Mouse (Mus musculus): ENCODE results near the gene Gng7. TPM values are rescaled to one million over a fixed set of nuclear protein-coding genes. Genes with fewer than 3 reads are reported as not detected.
A peak's percentile ranks its signal among the peaks of the same experiment; 100 is the strongest.

Gng7 gene
- polyA plus RNA-seq, 1 experiment from 2014 or later: 14.0 TPM

DNA sequence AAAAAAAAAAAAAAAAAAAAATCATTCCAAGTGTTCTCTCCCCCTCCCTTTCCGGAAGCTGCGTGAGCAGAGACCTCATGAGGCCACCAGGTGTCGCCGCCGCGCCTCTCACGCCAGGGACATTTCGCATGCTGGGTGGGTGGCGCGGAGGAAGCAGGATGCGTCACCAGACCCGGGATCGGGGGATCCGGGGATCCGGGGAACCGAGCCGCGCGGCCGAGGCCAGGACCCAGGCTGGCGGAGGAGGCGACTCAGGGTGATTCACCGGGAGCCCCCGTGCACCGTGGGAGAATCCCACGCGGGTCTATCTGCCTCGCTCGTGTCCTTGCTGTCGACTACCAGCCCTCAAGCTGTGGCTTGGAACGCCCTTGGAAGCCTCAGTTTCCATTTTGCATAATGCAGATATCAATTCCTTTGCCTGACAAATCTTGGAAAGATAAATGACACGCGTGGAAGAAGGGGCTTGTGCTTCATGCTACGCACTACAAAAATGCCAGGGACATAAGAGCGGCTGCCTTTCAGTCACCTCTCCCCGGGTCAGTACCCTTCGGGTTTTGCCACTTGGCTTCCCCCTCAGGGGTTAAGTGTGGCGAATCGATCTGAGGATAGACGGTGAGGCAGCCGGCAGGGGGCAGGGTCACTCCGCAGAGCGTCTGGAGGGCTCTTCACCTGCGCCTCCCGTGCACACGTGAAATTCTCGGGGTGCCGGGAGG is 86.0 kb downstream of the Gng7 start:
- WGBS: under 1% methylated on average over 48 of the region's 48 CpGs
- Histone ChIP-seq H3K9me3 (no peaks in the 10 kb centered on the region), H3K4me2 (replicated peaks) (peak overlapping the region; percentile 88), H3K27ac (no peak overlapping the region), H3K36me3 (no peaks in the 10 kb centered on the region), H3K4me3 (peak overlapping the region; percentile 43), H3K4me1 (peaks cover 43% of the 10 kb centered on the region), H3K9ac (peak overlapping the region; percentile 62), H3K27me3 (replicated peaks) (peaks cover 35% of the 10 kb centered on the region)
- ATAC-seq (ENCODE audit: low FRiP score, low read depth): peak; percentile 18

- Histone ChIP-seq H3K9me3 (no peaks in the 10 kb centered on the region), H3K27me3 (replicated peaks) (peaks cover 2% of the 10 kb centered on the region), H3K4me1 (peaks cover 19% of the 10 kb centered on the region), H3K36me3 (no peaks in the 10 kb centered on the region), H3K4me3 (no peak overlapping the region), H3K4me2 (replicated peaks) (no peak overlapping the region), H3K27ac (no peak overlapping the region), H3K9ac (no peak overlapping the region)
- WGBS: 47% methylated on average over 3 of the region's 3 CpGs
- ATAC-seq (ENCODE audit: low FRiP score, low read depth): no peak
Observed at GRCm38 (mm10) chr10:80925472-80925871, 89.3 kb downstream of the Gng7 start.

DNA sequence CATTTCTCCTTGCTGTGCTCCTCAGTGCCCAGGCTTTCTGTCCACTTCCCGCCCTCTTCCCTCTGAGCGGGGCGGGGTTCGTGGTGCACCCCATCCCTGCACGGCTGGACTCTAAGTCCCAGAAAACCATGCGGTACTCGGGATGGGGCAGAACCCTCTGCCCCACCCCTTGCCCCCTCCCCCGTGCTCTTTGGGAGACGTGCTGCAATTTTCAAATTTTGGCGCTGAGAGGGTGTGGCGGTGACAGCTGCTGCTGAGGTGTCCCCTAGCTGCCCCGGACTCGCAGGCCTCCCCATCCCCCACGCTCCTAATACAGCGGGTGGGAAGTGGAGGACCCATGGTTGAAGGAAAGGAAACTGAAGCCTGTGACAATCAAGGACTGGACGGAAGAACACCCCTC is 92.8 kb downstream of the Gng7 start:
- Histone ChIP-seq H3K4me1 (peaks cover 17% of the 10 kb centered on the region), H3K9me3 (no peaks in the 10 kb centered on the region), H3K36me3 (no peaks in the 10 kb centered on the region), H3K4me3 (peak overlapping the region; percentile 19; the same call in 1 of the 2 replicates), H3K9ac (peak overlapping the region; percentile 41), H3K27ac (no peak overlapping the region), H3K27me3 (replicated peaks) (no peaks in the 10 kb centered on the region; the same call in 1 of the 2 replicates), H3K4me2 (replicated peaks) (peak overlapping the region; percentile 53)
- ATAC-seq (ENCODE audit: low FRiP score, low read depth): no peak
- 5% methylated on average over 16 of the region's 16 CpGs for WGBS

- no peaks in the 10 kb centered on the region for H3K27me3 ChIP-seq (replicated peaks)
- peak within 1 kb of the TSS; percentile 87 for H3K4me3 ChIP-seq
- H3K36me3 ChIP-seq: peaks cover 22% of the 10 kb centered on the region
- whole genome bisulfite sequencing: under 1% methylated on average over 61 of the region's 61 CpGs
- no peaks in the 10 kb centered on the region for H3K9me3 ChIP-seq
- ATAC-seq (ENCODE audit: low FRiP score, low read depth): peak; percentile 61
- peaks cover 24% of the 10 kb centered on the region for H3K4me1 ChIP-seq
- peak within 1 kb of the TSS; percentile 37; the same call in 1 of the 2 replicates for H3K27ac ChIP-seq
- H3K9ac ChIP-seq: peak within 1 kb of the TSS; percentile 76
- peak within 1 kb of the TSS; percentile 99 for H3K4me2 ChIP-seq (replicated peaks)
Observed at GRCm38 (mm10) chr10:80917779-80918434, 96.8 kb downstream of the Gng7 start, which contains the start of gene Lmnb2. Gene Lmnb2, minus strand, starts transcription at chr10:80918245.

DNA sequence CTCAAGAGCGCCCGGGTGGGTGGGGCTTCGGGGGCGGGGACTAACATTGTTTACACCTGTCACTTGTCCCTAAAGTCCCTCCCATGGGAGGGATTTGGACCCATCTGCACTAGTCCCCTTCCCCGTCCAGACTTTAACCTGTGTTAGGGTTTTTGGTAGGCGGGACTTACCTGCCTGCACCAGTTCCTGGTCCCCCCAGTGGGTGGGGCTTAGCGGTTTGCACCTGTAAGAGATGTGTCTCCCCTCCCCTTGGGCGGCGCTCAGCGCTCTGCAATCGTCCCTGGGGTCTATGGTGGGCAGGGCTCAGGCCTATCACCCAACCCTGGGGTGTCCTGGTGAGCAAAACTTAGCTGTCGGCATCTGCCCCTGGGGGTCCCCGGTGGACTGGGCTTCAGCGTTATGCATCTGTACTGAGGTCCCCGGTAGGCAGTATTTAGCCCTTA is 97.4 kb downstream of the Gng7 start:
- H3K27ac ChIP-seq: peak overlapping the region; percentile 37; the same call in 1 of the 2 replicates
- peak overlapping the region; percentile 87 for H3K4me3 ChIP-seq
- peak overlapping the region; percentile 76 for H3K9ac ChIP-seq
- WGBS: 2% methylated on average over 15 of the region's 15 CpGs
- H3K4me1 ChIP-seq: peaks cover 24% of the 10 kb centered on the region
- no peaks in the 10 kb centered on the region for H3K27me3 ChIP-seq (replicated peaks)
- ATAC-seq (ENCODE audit: low FRiP score, low read depth): peak; percentile 23
- H3K4me2 ChIP-seq (replicated peaks): peak overlapping the region; percentile 99
- H3K36me3 ChIP-seq: peaks cover 26% of the 10 kb centered on the region
- H3K9me3 ChIP-seq: no peaks in the 10 kb centered on the region

DNA sequence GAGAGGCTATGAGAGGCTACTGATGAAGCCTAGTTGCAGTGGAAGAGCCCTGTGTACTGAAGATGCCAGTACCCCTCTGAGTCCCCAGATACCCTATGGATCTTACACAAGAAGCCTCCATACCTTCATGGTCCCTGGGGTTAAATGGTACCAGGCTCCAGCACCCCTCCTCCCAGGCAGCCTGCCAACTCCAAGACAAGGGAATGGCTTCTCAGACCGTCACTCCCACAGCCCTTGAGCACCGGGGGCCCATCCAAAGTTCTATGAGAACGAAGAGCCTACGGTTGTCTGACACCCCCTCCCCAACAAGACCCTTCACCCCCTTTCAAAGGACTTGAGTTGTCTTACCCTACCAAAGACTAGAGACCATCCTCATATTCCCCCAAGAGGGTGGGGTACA is 99.0 kb downstream of the Gng7 start:
- H3K4me3 ChIP-seq: no peak overlapping the region

DNA sequence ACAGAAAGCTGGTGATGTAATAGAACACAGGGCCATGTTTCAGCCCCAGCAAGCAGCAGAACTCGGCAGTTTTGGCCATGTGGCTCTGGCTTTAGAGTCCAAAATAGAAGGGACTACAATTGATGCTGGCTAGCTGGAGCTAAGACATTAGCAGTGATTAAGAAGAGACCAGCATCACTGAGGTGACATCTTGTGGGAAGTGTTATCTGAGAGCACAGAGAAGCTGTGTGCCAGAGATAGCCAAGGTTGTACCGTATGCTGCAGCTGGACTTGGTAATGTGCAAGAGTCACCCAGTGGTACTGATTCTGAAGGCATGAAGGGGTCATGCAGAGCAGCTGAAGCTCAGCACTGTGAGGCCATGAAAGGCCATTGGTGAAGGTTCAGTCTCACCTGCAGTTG is 99.5 kb downstream of the Gng7 start:
- Histone ChIP-seq H3K27ac (no peak overlapping the region), H3K36me3 (peaks cover 43% of the 10 kb centered on the region), H3K27me3 (replicated peaks) (no peaks in the 10 kb centered on the region), H3K4me1 (peaks cover 16% of the 10 kb centered on the region), H3K9ac (no peak overlapping the region), H3K9me3 (no peaks in the 10 kb centered on the region), H3K4me2 (replicated peaks) (no peak overlapping the region), H3K4me3 (no peak overlapping the region)
- ATAC-seq (ENCODE audit: low FRiP score, low read depth): no peak
- WGBS: 82% methylated on average over 2 of the region's 2 CpGs

More for the DNA sequence above, 99.0 kb downstream of the Gng7 start:
- no peak for ATAC-seq (ENCODE audit: low FRiP score, low read depth)
- Histone ChIP-seq H3K36me3 (peaks cover 38% of the 10 kb centered on the region), H3K4me1 (peaks cover 16% of the 10 kb centered on the region), H3K27ac (no peak overlapping the region), H3K9ac (no peak overlapping the region), H3K4me2 (replicated peaks) (no peak overlapping the region), H3K27me3 (replicated peaks) (no peaks in the 10 kb centered on the region), H3K9me3 (no peaks in the 10 kb centered on the region)
- WGBS: 85% methylated on average over 4 of the region's 4 CpGs

- Histone ChIP-seq H3K9me3 (no peaks in the 10 kb centered on the region), H3K27me3 (replicated peaks) (no peaks in the 10 kb centered on the region), H3K4me1 (peaks cover 16% of the 10 kb centered on the region), H3K36me3 (peaks cover 53% of the 10 kb centered on the region), H3K27ac (no peak overlapping the region), H3K4me3 (no peak overlapping the region), H3K4me2 (replicated peaks) (no peak overlapping the region), H3K9ac (no peak overlapping the region)
- no peak for ATAC-seq (ENCODE audit: low FRiP score, low read depth)
- whole genome bisulfite sequencing: 92% methylated on average over 5 of the region's 5 CpGs
Observed at GRCm38 (mm10) chr10:80914253-80914656, 100.5 kb downstream of the Gng7 start.

- Histone ChIP-seq H3K36me3 (peaks cover 61% of the 10 kb centered on the region), H3K9ac (no peak overlapping the region), H3K27me3 (replicated peaks) (no peaks in the 10 kb centered on the region), H3K4me2 (replicated peaks) (no peak overlapping the region), H3K27ac (no peak overlapping the region), H3K4me1 (peaks cover 16% of the 10 kb centered on the region), H3K4me3 (no peak overlapping the region), H3K9me3 (no peaks in the 10 kb centered on the region)
- WGBS: 89% methylated on average over 7 of the region's 8 CpGs
- ATAC-seq (ENCODE audit: low FRiP score, low read depth): no peak
Observed at GRCm38 (mm10) chr10:80913364-80914011, 101.3 kb downstream of the Gng7 start.

DNA sequence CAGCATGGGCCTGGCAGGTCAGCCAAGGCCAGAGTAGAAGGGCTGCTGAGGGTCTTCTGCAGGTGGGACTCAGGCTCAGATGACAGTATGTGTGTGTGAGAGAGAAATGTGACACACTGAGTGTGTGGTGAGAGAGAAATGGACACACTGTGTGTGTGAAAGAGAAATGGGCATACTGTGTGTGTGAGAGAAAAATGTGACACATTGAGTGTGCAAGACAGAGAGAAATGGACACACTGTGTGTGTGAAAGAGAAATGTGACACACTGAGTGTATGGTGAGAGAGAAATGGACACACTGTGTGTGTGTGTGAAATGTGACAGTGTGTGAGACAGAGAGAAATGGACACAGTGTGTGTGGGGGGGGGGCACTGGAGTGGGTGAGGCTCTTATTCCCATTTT is 102.9 kb downstream of the Gng7 start:
- H3K4me2 ChIP-seq (replicated peaks): no peak overlapping the region
- no peaks in the 10 kb centered on the region for H3K9me3 ChIP-seq
- H3K4me3 ChIP-seq: no peak overlapping the region
- H3K27me3 ChIP-seq (replicated peaks): no peaks in the 10 kb centered on the region
- no peak for ATAC-seq (ENCODE audit: low FRiP score, low read depth)
- H3K36me3 ChIP-seq: peaks cover 77% of the 10 kb centered on the region
- H3K4me1 ChIP-seq: peaks cover 7% of the 10 kb centered on the region
- no peak overlapping the region for H3K27ac ChIP-seq
- H3K9ac ChIP-seq: no peak overlapping the region

GRCm38 (mm10) chr10:80911354-80911753 is 103.4 kb downstream of the Gng7 start:
- H3K9ac ChIP-seq: no peak overlapping the region
- H3K4me1 ChIP-seq: peaks cover 1% of the 10 kb centered on the region
- no peak overlapping the region for H3K27ac ChIP-seq
- no peaks in the 10 kb centered on the region for H3K9me3 ChIP-seq
- ATAC-seq (ENCODE audit: low FRiP score, low read depth): no peak
- 96% methylated on average over 4 of the region's 4 CpGs for WGBS
- no peak overlapping the region for H3K4me2 ChIP-seq (replicated peaks)
- no peaks in the 10 kb centered on the region for H3K27me3 ChIP-seq (replicated peaks)
- peaks cover 79% of the 10 kb centered on the region for H3K36me3 ChIP-seq
- H3K4me3 ChIP-seq: no peak overlapping the region
